Mouse (Mus musculus): ENCODE results near the gene Cldn22. TPM values are rescaled to one million over a fixed set of nuclear protein-coding genes. Genes with fewer than 3 reads are reported as not detected.
A peak's percentile ranks its signal among the peaks of the same experiment; 100 is the strongest.

The Cldn22 gene
- polyA plus RNA-seq, 1 experiment from 2014 or later: not detected

DNA sequence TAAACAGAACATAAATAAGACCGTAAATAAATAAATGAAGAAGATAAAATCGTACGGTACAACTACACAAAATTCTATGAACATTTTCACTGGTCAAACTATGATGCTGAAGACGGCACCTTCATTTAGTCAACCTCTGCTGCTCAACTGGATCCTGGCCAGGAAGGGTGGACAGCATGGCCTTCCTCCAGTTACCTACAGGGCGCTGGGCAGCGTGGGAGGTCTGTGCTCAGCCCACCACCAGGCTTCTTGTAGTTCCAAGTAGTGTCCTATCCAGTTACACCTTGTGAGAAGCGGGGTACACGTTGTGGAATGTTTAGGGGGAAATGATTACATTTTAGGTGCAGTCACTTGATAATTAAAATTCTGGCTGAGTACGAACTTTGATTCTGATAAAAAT lies 2.6 kb downstream of the Cldn22 start:
- Histone ChIP-seq H3K4me2 (no peak overlapping the region), H3K9me3 (ENCODE audit: low read depth, low read length) (no peaks in the 10 kb centered on the region), H3K4me3 (ENCODE audit: low read depth, low read length) (no peak overlapping the region), H3K27ac (ENCODE audit: low read depth) (no peak overlapping the region), H3K27me3 (ENCODE audit: insufficient read depth, low read length) (no peaks in the 10 kb centered on the region), H3K4me1 (ENCODE audit: insufficient read depth) (no peaks in the 10 kb centered on the region), H3K9ac (no peak overlapping the region), H3K36me3 (ENCODE audit: insufficient read depth) (peaks cover 29% of the 10 kb centered on the region)
- WGBS: 81% methylated on average over 9 of the region's 9 CpGs
- ATAC-seq (ENCODE audit: insufficient read depth): no peak
- no peak for DNase-seq
- no peak for TF ChIP-seq CTCF (IDR thresholded peaks at IDR 0.05; ENCODE audit: low read depth)

DNA sequence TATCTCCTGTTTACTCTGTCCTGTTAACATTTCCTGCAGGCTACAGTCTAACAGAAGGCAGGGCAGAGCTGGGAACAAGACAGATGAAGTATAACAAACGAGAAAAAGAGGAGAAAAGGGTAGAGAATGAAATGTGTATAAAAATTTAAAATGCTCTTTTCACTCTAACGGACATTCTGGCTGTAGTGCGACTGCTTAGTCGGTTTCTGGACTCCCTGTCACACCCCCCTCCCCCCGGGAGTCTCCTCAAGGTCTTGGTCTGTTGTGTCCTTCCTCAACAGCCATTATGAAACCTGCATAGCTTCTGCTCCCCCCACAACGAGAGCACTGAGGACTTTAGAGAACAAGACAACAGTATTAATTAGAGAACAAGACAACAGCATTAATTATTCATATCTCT lies 8.3 kb downstream of the Cldn22 start:
- Histone ChIP-seq H3K4me1 (ENCODE audit: insufficient read depth) (no peaks in the 10 kb centered on the region), H3K4me2 (no peak overlapping the region), H3K36me3 (ENCODE audit: insufficient read depth) (peaks cover 37% of the 10 kb centered on the region), H3K4me3 (ENCODE audit: low read depth, low read length) (no peak overlapping the region), H3K27me3 (ENCODE audit: insufficient read depth, low read length) (no peaks in the 10 kb centered on the region), H3K9me3 (ENCODE audit: low read depth, low read length) (no peaks in the 10 kb centered on the region), H3K9ac (no peak overlapping the region), H3K27ac (ENCODE audit: low read depth) (no peak overlapping the region)
- WGBS: 49% methylated on average over 6 of the region's 6 CpGs
- DNase-seq: no peak
- no peak for TF ChIP-seq CTCF (IDR thresholded peaks at IDR 0.05; ENCODE audit: low read depth)
- no peak for ATAC-seq (ENCODE audit: insufficient read depth)

DNA sequence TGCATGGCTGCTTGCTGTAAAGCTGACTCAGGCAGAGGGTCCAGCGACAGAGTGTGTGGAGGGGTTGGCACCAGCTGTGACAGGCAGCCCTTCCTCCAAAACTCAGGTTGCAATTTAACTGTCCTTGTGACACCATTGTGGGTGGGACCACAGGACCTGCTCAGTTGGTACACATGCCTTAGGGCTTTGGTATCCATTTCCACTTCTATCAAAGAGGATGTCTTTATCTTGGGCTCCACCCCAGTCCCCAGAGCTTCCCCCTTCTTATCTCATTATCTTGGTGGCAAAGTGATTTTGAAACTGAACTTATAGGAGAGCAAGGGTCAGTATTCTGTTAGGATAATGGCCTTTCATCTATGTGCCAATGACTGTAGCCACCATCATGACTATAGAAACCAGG lies 9.7 kb downstream of the Cldn22 start:
- H3K36me3 ChIP-seq (ENCODE audit: insufficient read depth): peaks cover 33% of the 10 kb centered on the region
- no peaks in the 10 kb centered on the region for H3K9me3 ChIP-seq (ENCODE audit: low read depth, low read length)
- H3K4me2 ChIP-seq: no peak overlapping the region
- no peak overlapping the region for H3K27ac ChIP-seq (ENCODE audit: low read depth)
- DNase-seq (no peak), ATAC-seq (ENCODE audit: insufficient read depth) (no peak)
- no peak for TF ChIP-seq CTCF (IDR thresholded peaks at IDR 0.05; ENCODE audit: low read depth)
- no peak overlapping the region for H3K9ac ChIP-seq
- no peaks in the 10 kb centered on the region for H3K27me3 ChIP-seq (ENCODE audit: insufficient read depth, low read length)
- 59% methylated on average over 1 of the region's 1 CpGs for WGBS
- no peaks in the 10 kb centered on the region for H3K4me1 ChIP-seq (ENCODE audit: insufficient read depth)
- H3K4me3 ChIP-seq (ENCODE audit: low read depth, low read length): no peak overlapping the region

DNA sequence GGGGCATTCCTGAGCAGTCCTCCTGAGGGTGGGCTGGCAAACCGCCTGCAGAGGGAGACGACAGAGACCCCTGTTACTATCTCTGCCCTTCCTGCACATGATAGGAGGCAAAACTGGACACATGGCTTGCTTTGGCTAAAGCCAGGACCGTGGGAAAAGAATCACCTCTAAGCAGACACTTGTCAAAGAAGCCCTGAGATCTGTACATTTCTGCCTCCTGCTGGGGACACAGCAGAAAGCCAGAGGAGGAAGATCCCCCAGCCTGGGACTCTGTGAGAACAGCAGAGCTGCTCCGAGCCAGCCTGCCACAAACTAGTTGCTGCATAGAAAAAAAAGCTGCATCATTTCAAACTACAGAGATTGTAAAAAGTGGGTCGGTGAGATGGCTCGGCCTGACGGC lies 18.8 kb downstream of the Cldn22 start:
- ATAC-seq (ENCODE audit: insufficient read depth) (no peak), DNase-seq (no peak)
- Histone ChIP-seq H3K9ac (no peak overlapping the region), H3K27ac (ENCODE audit: low read depth) (no peak overlapping the region), H3K9me3 (ENCODE audit: low read depth, low read length) (no peaks in the 10 kb centered on the region), H3K4me1 (ENCODE audit: insufficient read depth) (no peaks in the 10 kb centered on the region), H3K27me3 (ENCODE audit: insufficient read depth, low read length) (no peaks in the 10 kb centered on the region), H3K4me2 (no peak overlapping the region), H3K4me3 (ENCODE audit: low read depth, low read length) (no peak overlapping the region), H3K36me3 (ENCODE audit: insufficient read depth) (peaks cover 65% of the 10 kb centered on the region)
- 82% methylated on average over 7 of the region's 7 CpGs for WGBS
- peak; percentile 17; the same call in 1 of the 2 replicates for TF ChIP-seq CTCF (IDR thresholded peaks at IDR 0.05; ENCODE audit: low read depth)

- Histone ChIP-seq H3K4me3 (ENCODE audit: low read depth, low read length) (no peak overlapping the region), H3K27me3 (ENCODE audit: insufficient read depth, low read length) (no peaks in the 10 kb centered on the region), H3K9me3 (ENCODE audit: low read depth, low read length) (no peaks in the 10 kb centered on the region), H3K4me2 (no peak overlapping the region), H3K9ac (no peak overlapping the region), H3K4me1 (ENCODE audit: insufficient read depth) (no peaks in the 10 kb centered on the region), H3K36me3 (ENCODE audit: insufficient read depth) (peaks cover 71% of the 10 kb centered on the region), H3K27ac (ENCODE audit: low read depth) (no peak overlapping the region)
- 94% methylated on average over 10 of the region's 10 CpGs for WGBS
- no peak for ATAC-seq (ENCODE audit: insufficient read depth)
- TF ChIP-seq CTCF (IDR thresholded peaks at IDR 0.05; ENCODE audit: low read depth): no peak
- DNase-seq: no peak
These were observed 19.4 kb downstream of the Cldn22 start for GRCm38 (mm10) chr8:47843651-47844050.

DNA sequence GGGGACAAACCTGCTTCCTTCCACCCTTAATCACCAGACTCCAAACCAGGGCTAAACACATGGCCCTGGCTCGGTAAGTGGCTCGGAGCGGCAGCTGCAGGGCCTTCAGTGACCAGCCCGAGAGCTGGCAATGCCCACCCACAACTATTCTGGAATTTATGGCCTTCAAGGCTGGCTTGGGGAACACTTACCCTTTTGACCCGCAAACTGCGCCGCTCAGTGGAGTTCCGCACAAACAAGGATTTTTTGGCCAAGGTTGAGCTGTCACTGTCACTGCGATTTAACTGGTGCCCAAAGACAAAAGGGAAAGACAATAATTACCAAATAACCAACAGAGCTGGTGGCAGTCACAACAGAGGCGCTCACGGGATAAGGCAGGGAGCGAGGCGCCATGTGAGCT lies 21.7 kb downstream of the Cldn22 start:
- no peaks in the 10 kb centered on the region for H3K4me1 ChIP-seq (ENCODE audit: insufficient read depth)
- H3K27me3 ChIP-seq (ENCODE audit: insufficient read depth, low read length): no peaks in the 10 kb centered on the region
- H3K9ac ChIP-seq: no peak overlapping the region
- H3K27ac ChIP-seq (ENCODE audit: low read depth): no peak overlapping the region
- DNase-seq: no peak
- no peaks in the 10 kb centered on the region for H3K9me3 ChIP-seq (ENCODE audit: low read depth, low read length)
- H3K36me3 ChIP-seq (ENCODE audit: insufficient read depth): peaks cover 82% of the 10 kb centered on the region
- 85% methylated on average over 13 of the region's 13 CpGs for whole genome bisulfite sequencing
- no peak overlapping the region for H3K4me2 ChIP-seq
- H3K4me3 ChIP-seq (ENCODE audit: low read depth, low read length): no peak overlapping the region
- no peak for ATAC-seq (ENCODE audit: insufficient read depth)
- TF ChIP-seq CTCF (IDR thresholded peaks at IDR 0.05; ENCODE audit: low read depth): no peak

- TF ChIP-seq CTCF (IDR thresholded peaks at IDR 0.05; ENCODE audit: low read depth): no peak
- H3K36me3 ChIP-seq (ENCODE audit: insufficient read depth): peaks cover 76% of the 10 kb centered on the region
- H3K4me3 ChIP-seq (ENCODE audit: low read depth, low read length): no peak overlapping the region
- 75% methylated on average over 14 of the region's 14 CpGs for WGBS
- no peaks in the 10 kb centered on the region for H3K27me3 ChIP-seq (ENCODE audit: insufficient read depth, low read length)
- H3K4me2 ChIP-seq: no peak overlapping the region
- no peak for ATAC-seq (ENCODE audit: insufficient read depth)
- no peak overlapping the region for H3K27ac ChIP-seq (ENCODE audit: low read depth)
- DNase-seq: peak; percentile 27
- no peak overlapping the region for H3K9ac ChIP-seq
- no peaks in the 10 kb centered on the region for H3K9me3 ChIP-seq (ENCODE audit: low read depth, low read length)
- no peaks in the 10 kb centered on the region for H3K4me1 ChIP-seq (ENCODE audit: insufficient read depth)
These were observed 22.9 kb downstream of the Cldn22 start for GRCm38 (mm10) chr8:47847161-47847560.

- no peaks in the 10 kb centered on the region; the same call in 1 of the 2 replicates for H3K4me1 ChIP-seq (ENCODE audit: insufficient read depth)
- no peaks in the 10 kb centered on the region for H3K27me3 ChIP-seq (ENCODE audit: insufficient read depth, low read length)
- H3K9ac ChIP-seq: no peak overlapping the region
- H3K4me3 ChIP-seq (ENCODE audit: low read depth, low read length): no peak overlapping the region
- WGBS: 96% methylated on average over 6 of the region's 6 CpGs
- ATAC-seq (ENCODE audit: insufficient read depth) (no peak), DNase-seq (no peak)
- no peak overlapping the region for H3K27ac ChIP-seq (ENCODE audit: low read depth)
- peaks cover 69% of the 10 kb centered on the region for H3K36me3 ChIP-seq (ENCODE audit: insufficient read depth)
- no peak for TF ChIP-seq CTCF (IDR thresholded peaks at IDR 0.05; ENCODE audit: low read depth)
- H3K4me2 ChIP-seq: no peak overlapping the region
- no peaks in the 10 kb centered on the region for H3K9me3 ChIP-seq (ENCODE audit: low read depth, low read length)
These were observed 23.6 kb downstream of the Cldn22 start for GRCm38 (mm10) chr8:47847931-47848330.

All from lung, embryonic 14.5 days (tissue).